Mouse (Mus musculus): ENCODE measurements around the gene Fgfr2.

DNA sequence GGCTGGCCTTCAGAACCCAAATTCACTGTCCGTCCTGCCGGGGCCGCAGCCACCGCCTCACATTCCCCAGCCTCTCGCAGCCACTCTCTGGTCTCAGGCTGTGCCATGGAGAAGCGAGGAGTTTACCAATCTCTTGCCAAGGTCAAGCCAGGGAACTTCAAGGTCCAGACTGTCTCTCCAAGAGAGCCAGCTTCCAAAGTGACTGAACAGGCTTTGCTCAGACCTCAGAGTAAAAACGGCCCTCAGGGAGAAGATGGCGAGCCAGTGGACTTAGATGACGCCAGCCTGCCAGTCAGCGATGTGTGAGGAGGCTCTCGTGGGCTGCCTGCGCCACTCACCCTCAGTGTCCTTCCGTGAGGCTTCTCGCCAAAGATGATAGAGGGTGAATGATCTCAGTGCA is 2212.3 kb downstream of the Fgfr2 start:
- no peak for TF ChIP-seq CTCF (IDR thresholded peaks at IDR 0.05; ENCODE audit: borderline replicate concordance, insufficient read depth, low read length)
- no peak for TF ChIP-seq POLR2A (IDR thresholded peaks at IDR 0.05; ENCODE audit: low read depth, low read length)
